Mouse (Mus musculus) kidney, postnatal 25 days (tissue): ENCODE data around the gene Klra9.
"Not testable (repeated sequence)": the region's sequence is repeated elsewhere in the genome, so short reads cannot be mapped to it uniquely, and the experiment has no call there.

Experiments used
- DNase-seq, 2 experiments: peaks; one replicate each; pipeline ENCODE4 v3.0.0; 2021; ENCODE audit warnings: mixed read lengths in 2 of 2

Klra9 gene

GRCm38 (mm10) chr6:130193012-130193411 is at the start of gene Klra9:
TSS of gene Klra9 (minus strand) at chr6:130193112.
- DNase-seq: not testable (repeated sequence)

GRCm38 (mm10) chr6:130237536-130237935 is 44.6 kb upstream of the Klra9 start:
- DNase-seq: no peak

GRCm38 (mm10) chr6:130236635-130237034 is 43.7 kb upstream of the Klra9 start:
- DNase-seq: no peak

- DNase-seq: no peak
Observed at GRCm38 (mm10) chr6:130233222-130233621, 40.3 kb upstream of the Klra9 start, which contains the start of gene Klra7. TSS of gene Klra7 (minus strand) at chr6:130233322.

- not testable (repeated sequence) for DNase-seq
Observed at GRCm38 (mm10) chr6:130197453-130197852, 4.5 kb upstream of the Klra9 start.

- DNase-seq: not testable (repeated sequence)
Observed at GRCm38 (mm10) chr6:130129798-130130197, 63.1 kb downstream of the Klra9 start, which contains the start of gene Klra8. TSS of gene Klra8 (minus strand) at chr6:130129898.
